Mouse (Mus musculus) kidney, postnatal 10 days (tissue): ENCODE results near the gene Amh.

Experiments used
- DNase-seq: peaks from one replicate; pipeline ENCODE4 v3.0.0; 2021; ENCODE audit warnings: mixed read lengths

Gene Amh

DNA sequence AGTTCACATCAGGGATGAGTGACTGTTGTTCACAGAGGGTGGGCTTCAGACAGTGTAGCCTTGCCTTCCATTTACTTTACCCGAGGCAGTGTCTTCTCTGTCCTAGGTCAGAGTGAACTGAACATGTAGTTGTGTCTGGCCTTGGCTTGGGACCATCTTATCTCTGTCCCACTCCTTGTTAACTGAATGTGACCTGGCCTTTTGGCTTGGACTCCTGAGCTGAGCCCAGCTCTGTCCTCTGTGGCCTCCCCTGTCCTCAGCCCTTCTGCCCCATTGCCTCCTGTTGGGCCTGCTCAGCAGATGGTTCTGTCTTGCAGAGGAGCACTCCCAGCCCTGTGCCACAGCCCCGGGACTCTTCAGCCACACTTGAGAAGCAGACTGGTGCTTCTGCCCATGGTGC lies 17.5 kb upstream of the Amh start:
- DNase-seq: no peak

- no peak for DNase-seq
These were observed 14.2 kb upstream of the Amh start for GRCm38 (mm10) chr10:80790761-80791404.

DNA sequence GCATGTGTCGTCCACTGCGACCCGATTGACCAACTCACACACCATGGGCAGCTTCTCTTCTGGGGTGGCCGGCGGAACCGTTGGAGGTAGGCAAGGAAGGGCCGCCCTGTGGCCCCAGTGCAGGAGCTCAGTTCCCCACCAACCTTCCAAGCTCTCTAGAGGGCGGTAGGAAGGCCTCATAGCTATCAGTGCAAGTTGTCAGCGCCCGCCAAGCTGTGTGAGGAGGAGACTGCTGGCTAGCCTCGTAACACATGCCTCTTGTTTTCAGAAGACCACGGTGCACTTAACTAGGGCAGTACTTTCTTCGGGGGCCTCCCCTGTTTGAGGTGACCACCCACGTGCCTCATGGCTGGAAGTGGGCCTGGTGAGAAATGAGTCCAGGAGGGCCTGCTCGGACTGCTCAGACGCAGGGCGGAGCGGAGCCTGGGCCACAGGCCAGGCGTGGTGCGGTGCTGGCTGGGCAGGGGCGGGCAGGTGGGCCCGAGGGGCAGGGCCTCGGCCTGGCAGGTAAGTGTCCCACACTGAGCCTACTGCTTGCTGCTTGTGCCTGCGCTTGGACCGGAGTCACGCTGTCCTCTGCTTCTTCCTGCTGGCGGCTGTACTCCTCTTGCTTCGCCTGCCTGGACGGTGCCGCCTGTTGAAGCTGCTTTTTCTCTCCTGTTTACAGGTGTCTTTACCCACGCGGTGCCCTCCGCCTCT lies 13.4 kb upstream of the Amh start:
- no peak for DNase-seq

DNA sequence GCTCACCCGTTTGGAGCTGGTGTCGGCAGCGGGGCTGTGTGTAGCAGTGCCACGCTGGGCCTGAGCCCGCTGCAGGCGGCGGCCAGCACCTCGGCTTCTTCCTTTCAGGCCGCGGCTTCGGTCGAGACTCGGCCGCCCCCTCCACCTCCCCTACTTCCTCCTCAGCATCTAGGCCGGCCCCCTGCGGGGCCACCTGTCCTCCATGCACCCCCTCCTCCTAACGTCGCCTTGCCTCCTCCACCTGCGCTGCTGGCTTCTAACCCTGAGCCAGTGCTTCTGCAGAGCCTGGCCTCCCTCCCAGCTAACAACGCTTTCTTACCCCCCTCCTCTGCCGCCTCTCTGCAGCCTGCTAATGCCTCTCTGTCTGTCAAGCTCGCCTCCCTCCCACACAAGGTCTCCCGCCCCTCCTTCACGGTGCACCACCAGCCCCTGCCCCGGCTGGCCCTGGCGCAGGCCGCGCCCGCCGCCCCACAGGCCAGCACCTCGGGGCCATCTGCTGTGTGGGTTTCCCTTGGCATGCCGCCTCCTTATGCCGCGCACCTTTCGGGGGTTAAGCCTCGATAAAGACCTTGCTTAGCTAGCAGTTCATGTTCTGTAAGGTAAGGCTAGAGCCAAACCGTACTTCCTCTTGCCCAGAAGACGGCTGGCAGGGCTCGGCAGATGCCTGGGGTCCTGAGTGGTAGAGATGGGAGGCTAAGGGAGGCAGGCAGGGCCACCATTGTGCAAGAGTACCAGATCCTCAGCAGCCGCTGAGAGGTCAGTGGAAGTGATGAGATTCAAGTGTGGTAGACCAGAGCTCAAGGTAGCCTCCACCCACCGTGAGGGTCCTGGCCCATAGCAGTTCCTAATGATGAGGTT lies 12.6 kb upstream of the Amh start:
- no peak for DNase-seq

GRCm38 (mm10) chr10:80793033-80793784 lies 11.8 kb upstream of the Amh start:
- DNase-seq: no peak

DNA sequence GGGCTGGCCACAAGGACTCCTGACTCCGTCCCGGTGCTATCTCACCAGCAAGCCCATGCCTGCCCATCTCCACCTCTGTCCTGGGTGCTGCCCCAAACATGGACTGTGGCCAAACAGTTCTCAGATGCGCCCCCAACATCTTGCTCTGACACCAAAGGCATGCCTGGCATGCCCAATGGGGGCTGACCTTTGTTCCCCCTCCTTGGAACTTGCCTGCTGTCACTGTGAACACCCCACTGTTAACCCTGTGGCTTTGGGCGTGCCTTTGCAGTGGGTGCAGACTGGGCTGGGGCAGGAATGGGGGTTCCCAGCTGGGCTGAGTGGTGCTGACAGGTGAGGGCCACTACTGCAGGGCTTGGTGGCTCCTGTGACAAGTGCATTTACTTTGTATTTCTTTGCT lies 11.2 kb upstream of the Amh start:
- no peak for DNase-seq

DNA sequence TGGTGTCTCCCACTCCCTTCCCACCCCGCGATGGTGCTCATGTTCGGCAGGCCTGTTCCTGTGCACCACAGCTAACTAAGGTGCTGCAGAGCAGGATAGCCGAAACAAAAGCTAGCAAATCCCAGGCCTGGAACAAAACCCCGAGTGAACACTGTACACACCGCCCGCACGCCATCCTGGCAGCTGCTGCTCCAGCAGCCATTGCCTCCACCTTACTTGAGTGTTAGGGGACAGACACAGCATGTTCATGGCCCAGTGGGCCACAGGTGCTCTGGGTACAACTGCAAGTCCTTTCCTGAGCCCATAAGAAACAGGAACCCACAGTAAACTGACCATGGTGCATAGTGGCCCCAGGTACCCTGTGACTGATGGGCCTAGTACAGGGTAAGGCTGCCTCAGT lies 10.3 kb upstream of the Amh start:
- DNase-seq: no peak

DNA sequence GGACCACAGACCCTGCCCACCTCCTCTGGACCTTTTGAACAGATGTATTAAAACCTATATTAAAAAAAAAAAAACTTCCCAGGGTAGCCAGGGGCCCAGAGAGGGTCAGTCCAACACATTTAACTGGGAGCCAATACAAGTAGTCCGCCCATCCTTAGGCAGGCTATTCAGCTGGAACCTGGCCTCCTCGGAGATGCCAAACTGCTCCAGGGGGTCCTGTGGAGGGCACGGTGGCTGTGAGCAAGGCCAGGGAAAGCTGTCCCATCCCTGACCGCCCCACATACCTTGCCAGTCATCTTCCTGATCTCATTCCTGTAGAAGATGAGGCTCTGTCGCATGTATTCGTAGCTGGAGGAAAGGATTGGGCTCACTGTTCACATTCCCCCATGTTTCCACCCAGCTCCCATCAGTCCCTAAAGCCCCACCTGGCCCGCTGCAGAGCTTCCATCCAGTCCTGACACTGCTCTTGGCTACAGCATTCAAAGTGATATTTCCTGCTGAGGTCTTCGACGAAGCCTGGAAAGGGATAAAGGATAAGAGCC lies 8.7 kb upstream of the Amh start:
- no peak for DNase-seq

GRCm38 (mm10) chr10:80797186-80798149 lies 7.6 kb upstream of the Amh start:
- peak; percentile 87 for DNase-seq

DNA sequence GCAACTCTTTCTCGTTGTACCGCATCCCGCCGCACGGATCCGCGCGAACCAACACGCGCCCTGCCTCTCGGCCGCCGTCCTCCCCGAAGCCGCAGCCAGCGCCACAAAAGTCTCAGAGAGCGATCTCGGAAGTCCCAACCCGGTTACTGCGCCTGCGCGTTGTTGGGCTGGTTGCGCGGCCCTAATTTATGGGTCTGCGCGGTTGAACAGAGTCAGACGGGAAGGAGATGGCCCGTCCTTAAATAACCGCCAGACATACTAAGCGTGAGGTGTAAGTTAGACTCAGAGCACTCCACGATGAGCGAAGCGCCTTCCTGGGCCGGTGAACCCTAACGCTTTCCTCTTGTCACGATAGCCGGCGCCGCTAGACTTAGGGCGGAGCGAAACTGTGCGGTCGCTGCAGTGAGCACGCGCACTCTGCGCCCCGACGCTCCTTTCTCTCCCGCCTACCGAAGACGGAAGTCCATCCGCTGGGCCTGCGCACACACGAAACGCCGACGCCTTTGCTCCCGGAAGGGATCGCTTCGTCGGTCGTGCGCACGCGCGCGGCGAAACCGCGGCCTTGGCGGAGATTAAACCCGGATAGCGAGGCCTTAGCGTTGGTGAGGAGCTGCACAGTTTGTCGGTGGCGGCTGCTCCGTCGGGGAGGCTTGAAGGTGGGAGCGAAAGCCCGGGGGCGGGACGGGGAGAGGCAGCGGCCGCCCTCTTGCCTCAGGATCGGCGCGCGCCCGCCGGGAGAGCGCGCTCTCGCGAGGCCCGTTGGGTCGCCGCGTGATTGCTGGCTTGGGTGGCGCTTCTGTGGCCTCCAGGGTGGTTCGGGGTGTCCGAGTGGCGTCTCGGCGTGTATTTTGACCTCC lies 6.7 kb upstream of the Amh start, which contains the start of the genes Sf3a2 and Plekhj1:
Gene Sf3a2, plus strand, starts transcription at position 49 of the 857 bp plus-strand sequence.
Gene Plekhj1, minus strand, starts transcription at position 477 of the 857 bp plus-strand sequence.
- DNase-seq: peak; percentile 97

GRCm38 (mm10) chr10:80799070-80799566 lies 5.9 kb upstream of the Amh start:
- DNase-seq: no peak

DNA sequence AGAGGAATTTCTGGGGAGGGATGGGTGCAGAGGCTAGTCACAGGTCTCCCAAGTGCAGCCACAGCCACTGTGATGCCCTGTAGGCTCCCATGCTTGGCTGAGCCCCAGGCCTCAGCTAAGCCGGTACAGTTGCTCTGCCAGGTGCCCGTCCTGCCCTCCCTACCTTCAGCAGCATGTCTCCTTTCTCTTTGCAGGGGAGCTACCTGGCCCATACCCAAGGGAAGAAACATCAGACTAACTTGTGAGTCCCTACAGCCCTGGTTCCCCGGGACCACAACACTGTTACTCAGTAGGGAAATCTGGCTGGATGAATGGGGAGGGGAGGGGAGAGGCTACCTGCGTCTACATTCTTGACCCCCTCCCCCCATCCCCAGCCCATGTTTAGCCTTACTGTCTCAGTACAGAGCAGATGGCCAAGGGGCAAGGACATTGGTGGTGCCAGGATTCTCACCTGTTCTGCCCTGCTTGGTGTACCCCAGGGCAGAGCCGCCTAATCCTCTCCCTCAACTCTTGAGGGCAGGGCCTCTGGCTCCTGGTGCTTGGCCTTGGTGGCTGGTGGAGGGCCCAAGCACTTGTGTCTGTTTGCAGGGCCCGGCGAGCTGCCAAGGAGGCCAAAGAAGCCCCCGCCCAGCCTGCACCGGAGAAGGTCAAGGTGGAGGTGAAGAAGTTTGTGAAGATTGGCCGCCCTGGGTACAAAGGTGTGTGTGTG lies 2.7 kb upstream of the Amh start:
- DNase-seq: no peak

DNA sequence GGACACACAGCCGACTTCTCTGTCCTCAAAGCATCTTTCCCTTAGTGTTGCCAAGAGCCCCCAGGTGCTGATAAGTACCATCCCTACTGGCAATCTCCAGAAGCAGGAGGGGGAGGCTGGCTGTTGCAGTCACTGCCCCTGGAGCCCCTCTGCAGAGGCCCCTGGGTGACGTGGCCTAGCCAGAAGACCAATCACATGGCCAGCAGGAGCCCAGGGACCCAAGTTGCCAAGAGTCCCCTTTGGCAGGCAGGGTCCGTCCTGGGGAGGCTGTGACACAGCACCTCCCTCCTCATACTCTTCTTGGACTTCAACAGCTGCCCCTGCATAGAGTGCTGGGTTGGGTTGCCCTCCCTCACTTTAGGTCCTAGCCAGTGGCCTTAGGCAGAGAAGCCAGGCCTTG lies 2.0 kb upstream of the Amh start:
- DNase-seq: no peak

GRCm38 (mm10) chr10:80804340-80804739 lies 703 bp upstream of the Amh start:
- DNase-seq: no peak

GRCm38 (mm10) chr10:80805322-80805721 lies 279 bp downstream of the Amh start:
- no peak for DNase-seq

- peak; percentile 88 for DNase-seq
These were observed 882 bp downstream of the Amh start for GRCm38 (mm10) chr10:80805925-80806324.

GRCm38 (mm10) chr10:80806341-80807056 lies 1.5 kb downstream of the Amh start:
- DNase-seq: no peak

DNA sequence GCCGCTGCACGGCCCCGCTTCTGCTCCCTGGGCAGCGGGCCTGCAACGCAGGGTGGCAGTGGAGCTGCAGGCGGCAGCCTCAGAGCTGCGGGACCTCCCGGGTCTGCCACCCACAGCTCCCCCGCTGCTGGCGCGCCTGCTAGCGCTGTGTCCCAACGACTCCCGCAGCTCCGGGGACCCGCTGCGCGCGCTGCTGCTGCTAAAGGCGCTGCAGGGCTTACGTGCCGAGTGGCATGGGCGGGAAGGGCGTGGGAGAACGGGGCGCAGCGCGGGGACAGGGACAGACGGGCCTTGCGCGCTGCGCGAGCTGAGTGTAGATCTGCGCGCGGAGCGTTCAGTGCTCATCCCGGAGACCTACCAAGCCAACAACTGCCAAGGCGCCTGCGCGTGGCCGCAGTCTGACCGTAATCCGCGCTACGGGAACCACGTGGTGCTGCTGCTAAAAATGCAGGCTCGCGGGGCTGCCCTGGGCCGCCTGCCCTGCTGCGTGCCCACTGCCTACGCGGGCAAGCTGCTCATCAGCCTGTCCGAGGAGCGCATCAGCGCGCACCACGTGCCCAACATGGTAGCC lies 2.1 kb downstream of the Amh start:
- peak; percentile 82 for DNase-seq
